Mouse (Mus musculus) embryo, embryonic 10.5 days (tissue): ENCODE results near the gene Kctd10.

Experiments
- DNase-seq: peaks from one replicate; pipeline ENCODE4 v3.0.0-alpha.2; 2015; ENCODE audit warnings: low spot score

Gene Kctd10

GRCm38 (mm10) chr5:114345538-114345937 is 34.8 kb downstream of the Kctd10 start:
- DNase-seq, result no peak

- DNase-seq, result no peak
Observed at GRCm38 (mm10) chr5:114343612-114344011, 36.7 kb downstream of the Kctd10 start.

GRCm38 (mm10) chr5:114342996-114343395 is 37.3 kb downstream of the Kctd10 start:
- DNase-seq, result no peak

GRCm38 (mm10) chr5:114323791-114324507 is 56.4 kb downstream of the Kctd10 start:
- DNase-seq, result peak; percentile 80

- DNase-seq, result peak; percentile 5
Observed at GRCm38 (mm10) chr5:114323105-114323790, 57.1 kb downstream of the Kctd10 start.
